Mouse (Mus musculus) liver, postnatal 0 days (tissue): ENCODE data around the gene Gpr173.
A peak's percentile ranks its signal among the peaks of the same experiment; 100 is the strongest.

Experiments
- CTCF ChIP-seq: sonication (generic); IDR thresholded peaks from 2 replicates; pipeline ENCODE4 v1.5.1; 2016; ENCODE audit warnings: antibody characterized with exemption, low read depth
- EP300 ChIP-seq: IDR thresholded peaks from 2 replicates; pipeline ENCODE4 v1.6.1; 2016; ENCODE audit warnings: antibody characterized with exemption, low read depth, mild to moderate bottlenecking

DNA sequence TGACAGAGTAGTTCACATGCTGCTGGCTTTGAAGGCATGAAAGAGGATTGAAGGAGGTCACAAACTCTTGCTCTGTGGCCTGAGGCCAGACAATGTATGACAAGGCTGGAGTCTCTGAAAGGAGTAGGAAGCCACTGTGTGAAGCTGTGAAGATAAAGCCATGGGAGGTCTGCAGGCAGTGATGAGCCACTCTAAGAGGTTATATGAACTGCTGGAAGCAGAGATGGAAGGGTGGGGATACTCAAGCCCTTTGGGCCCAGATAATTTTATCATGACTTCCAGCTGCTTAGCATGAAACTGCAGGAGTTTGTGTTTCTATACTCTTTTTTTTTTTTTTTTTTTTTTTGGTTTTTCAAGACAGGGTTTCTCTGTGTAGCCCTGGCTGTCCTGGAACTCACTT, 61.1 kb downstream of the Gpr173 start:
- TF ChIP-seq EP300 (peak; percentile 96), CTCF (no peak)
